ENCODE assay signal across 8 mouse cellular contexts in genomic region chr19:16063916-16064580, GRCm38 (mm10).
DNase-seq lines count a peak whose midpoint lies in the region; ATAC-seq and TF ChIP-seq lines count a peak whose summit lies in the region.

No protein-coding gene starts in this region.

- H3K36me3 ChIP-seq in hindbrain, embryonic 12.5 days = no peaks in the 10 kb centered on the region

- H3K9ac ChIP-seq in hindbrain, embryonic 12.5 days = peak overlapping the region; percentile 58

- H3K27ac ChIP-seq in cerebellum, adult 2 months (ENCODE audit: insufficient read depth, low read length) = no peak overlapping the region
- no peak overlapping the region for H3K27ac ChIP-seq in hindbrain, embryonic 12.5 days

- H3K4me1 ChIP-seq in cerebellum, adult 2 months (ENCODE audit: control insufficient read depth, insufficient read depth, low read length) = peaks cover 3% of the 10 kb centered on the region; the same call in 1 of the 2 replicates
- H3K4me1 ChIP-seq in hindbrain, embryonic 12.5 days = peaks cover 3% of the 10 kb centered on the region; the same call in 1 of the 2 replicates

- ATAC-seq in hindbrain, embryonic 12.5 days (ENCODE audit: low FRiP score) = peak; percentile 60

- peak overlapping the region; percentile 49 for H3K4me2 ChIP-seq in hindbrain, embryonic 12.5 days (replicated peaks)

- H3K27me3 ChIP-seq in cerebellum, adult 2 months (ENCODE audit: control insufficient read depth, insufficient read depth, low read length) = no peaks in the 10 kb centered on the region
- no peaks in the 10 kb centered on the region for H3K27me3 ChIP-seq in hindbrain, embryonic 12.5 days

- DNase-seq in MEL-GATA-1-ER (ENCODE audit: extremely low read depth, low read depth) = peak; percentile 53
- DNase-seq in cerebellum, adult 2 months = peak; percentile 71 to 83
- DNase-seq in frontal cortex, adult 2 months (ENCODE audit: extremely low spot score in 1 of 2, low spot score in 1 of 2) = peak; percentile 63 to 95
- DNase-seq in layer of hippocampus, postnatal 10 days (ENCODE audit: low spot score in 2 of 2) = peak; percentile 85 to 89
- DNase-seq in lung, postnatal 10 days = peak; percentile 88
- peak; percentile 69 for DNase-seq in ovary, postnatal 36 days (ENCODE audit: low spot score)
- DNase-seq in thymus, postnatal 25 days = peak; percentile 70

- H3K9me3 ChIP-seq in hindbrain, embryonic 12.5 days (replicated peaks) = no peaks in the 10 kb centered on the region

- no peak for TF ChIP-seq POLR2A in cerebellum, adult 2 months (IDR thresholded peaks at IDR 0.05; ENCODE audit: borderline replicate concordance, insufficient read depth, low read length)

- WGBS in cerebellum, adult 2 months = 9% methylated on average over 12 of the region's 12 CpGs
- WGBS in hindbrain, embryonic 12.5 days = 15% methylated on average over 12 of the region's 12 CpGs

- TF ChIP-seq CTCF in cerebellum, adult 2 months (IDR thresholded peaks at IDR 0.05; ENCODE audit: borderline replicate concordance, insufficient read depth, low read depth, low read length) = peak; percentile 66

- H3K4me3 ChIP-seq in cerebellum, adult 2 months (replicated peaks; ENCODE audit: insufficient read depth, low read depth, low read length) = peak overlapping the region; percentile 52
- H3K4me3 ChIP-seq in hindbrain, embryonic 12.5 days = no peak overlapping the region
